Mouse (Mus musculus) lung, postnatal 36 days (tissue): Measurements from ENCODE around the gene Ubqln2.

Source experiments
- DNase-seq: peaks from one replicate; pipeline ENCODE4 v3.0.0; 2022; ENCODE audit warnings: mixed read lengths

Ubqln2 gene

DNA sequence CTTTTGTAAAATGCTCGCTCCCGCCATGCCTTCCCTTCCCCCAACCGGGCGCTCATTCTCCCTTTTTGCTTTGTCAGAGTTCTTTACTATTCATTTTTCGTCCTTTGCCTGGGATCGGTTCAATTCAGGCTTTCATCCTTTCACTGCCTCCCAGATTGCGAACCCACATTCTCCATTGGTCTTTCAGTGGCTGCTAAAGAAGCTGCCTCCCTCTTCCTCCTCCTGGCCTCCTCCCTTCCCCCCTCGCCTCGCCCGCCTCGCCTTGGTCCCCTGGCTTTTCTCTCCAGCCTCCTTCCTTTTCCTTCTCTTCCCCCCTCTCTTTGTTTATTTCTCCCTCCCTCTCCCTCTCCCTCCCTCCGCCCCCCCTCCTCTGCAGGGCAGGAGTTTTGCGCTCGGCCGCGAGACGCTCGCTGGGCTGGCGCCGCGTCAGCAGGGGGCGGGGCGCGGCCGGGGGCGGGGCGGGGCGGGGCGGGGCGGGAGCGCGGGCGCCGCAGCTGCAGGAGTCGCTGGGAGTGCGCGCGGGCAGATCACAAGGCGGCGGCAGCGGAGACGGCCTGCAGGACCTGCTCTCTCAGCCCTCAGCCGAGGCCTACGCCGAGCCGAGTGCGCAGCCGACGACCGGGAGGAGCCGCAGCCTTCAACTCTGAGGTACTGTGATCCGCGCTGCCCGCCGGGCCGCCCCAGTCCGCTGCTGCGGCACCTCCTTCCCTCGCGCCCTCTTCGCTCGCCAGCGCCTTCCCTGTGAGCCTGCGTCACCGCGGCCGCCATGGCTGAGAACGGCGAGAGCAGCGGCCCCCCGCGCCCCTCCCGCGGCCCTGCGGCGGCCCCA lies at the start of gene Ubqln2:
Ubqln2 (plus strand) TSS at position 540 of the 829 bp plus-strand sequence.
- DNase-seq: peak; percentile 78

DNA sequence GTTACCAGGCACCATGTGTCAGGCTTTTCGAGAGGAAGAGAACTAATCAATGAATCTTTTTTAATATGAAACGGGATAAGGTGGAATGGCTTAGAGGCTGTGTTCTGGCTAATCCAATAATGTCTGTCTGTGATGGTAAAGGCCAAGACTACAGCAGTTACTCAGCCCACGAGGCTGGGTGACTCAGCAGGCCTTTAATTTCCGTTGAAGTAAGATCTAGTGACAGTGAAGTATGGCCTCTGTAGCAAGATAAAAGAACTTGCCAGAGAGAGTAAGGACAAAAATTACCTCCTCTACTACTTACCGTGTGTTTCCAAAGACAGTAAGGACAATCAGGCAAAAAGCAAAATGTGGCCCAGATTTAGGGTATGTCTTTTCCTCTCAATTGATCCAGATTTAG lies 46.1 kb upstream of the Ubqln2 start:
- no peak for DNase-seq

DNA sequence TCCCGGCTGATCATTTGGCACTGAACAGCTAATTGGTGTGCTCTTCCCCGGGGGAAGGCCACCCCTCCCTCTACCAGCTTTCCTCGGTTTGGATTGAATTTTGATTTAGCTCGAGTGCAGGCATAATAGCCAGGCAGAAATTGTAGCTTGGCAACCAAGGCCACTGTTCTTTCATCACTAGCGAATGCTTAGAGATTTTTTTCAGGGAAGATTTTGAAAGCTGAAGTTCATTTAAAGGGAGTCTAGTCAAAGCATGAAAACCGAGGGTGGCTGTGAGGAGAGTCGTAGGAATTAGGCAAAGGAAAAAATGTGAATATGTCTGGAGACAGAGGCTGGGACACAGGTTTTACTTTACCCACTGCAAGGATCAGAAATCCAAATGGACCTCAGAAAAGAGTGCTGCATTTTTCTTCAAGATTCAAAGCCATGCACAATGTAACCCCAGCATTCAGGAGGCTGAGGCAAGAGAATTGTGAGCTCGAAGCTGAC lies 21.2 kb upstream of the Ubqln2 start:
- no peak for DNase-seq

DNA sequence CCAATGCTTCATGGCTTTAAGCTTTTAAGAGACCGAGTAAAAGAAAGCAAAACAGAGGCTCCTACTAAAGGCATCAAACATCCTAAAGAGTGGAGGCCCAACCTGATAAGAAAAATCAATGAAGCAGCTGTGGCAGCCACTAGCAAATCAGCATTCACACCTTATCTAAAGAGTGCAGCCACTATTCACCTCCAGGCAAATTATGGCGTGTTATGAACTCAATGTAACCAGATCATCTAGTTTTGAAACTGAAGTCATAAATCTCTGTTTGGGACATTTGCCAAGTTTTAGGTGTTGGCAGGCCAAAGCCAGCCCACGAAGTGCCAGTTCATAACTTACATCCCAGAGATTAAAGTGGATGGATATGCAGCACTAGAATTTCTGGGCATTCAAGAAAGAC lies 5.7 kb upstream of the Ubqln2 start:
- no peak for DNase-seq

- DNase-seq: peak; percentile 7
Observed at GRCm38 (mm10) chrX:153498665-153499293, 752 bp downstream of the Ubqln2 start.

GRCm38 (mm10) chrX:153499294-153500046 lies 1.4 kb downstream of the Ubqln2 start:
- DNase-seq: no peak

GRCm38 (mm10) chrX:153500047-153500345 lies 2.0 kb downstream of the Ubqln2 start:
- DNase-seq: no peak

GRCm38 (mm10) chrX:153505954-153506353 lies 7.9 kb downstream of the Ubqln2 start:
- DNase-seq: peak; percentile 66

DNA sequence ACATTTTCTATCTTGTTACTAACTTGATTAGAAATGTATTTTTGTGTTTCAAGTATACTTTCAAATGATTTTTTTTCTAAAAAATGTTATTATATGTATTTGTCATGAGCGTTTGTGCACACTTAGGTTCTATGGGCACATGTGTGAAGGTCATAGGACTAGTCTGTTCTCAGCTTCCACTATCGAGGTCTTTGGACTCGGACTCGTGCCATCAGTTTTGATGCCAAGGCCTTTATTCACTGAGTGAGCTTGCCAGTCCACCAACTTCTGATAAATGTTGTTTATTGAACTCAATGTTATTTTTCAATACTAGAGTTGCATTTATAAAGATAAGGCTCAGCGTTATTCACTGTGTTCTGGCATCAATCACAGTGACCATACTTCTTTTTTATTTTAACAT lies 17.5 kb downstream of the Ubqln2 start:
- no peak for DNase-seq

DNA sequence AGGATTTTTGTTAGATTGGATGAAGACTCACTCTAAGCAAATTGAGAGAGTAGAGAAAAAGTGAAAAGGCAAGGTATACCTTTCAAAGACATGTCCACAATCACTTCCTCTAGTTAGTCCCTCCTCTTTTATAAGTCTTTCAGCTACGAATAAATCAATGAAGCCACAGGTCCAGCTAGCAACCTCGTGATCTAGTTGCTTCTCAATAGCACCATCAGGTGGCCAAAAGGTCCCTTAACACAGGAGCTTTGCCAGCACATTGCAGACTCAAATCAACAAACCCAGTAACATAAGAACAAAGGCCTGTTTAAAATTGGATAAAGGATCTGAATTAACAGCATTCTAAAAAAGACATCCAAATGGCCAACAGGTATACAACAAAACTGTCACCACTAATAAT lies 30.4 kb downstream of the Ubqln2 start:
- peak; percentile 21 for DNase-seq
